ENCODE assay signal across 7 mouse cellular contexts in the genomic region with DNA sequence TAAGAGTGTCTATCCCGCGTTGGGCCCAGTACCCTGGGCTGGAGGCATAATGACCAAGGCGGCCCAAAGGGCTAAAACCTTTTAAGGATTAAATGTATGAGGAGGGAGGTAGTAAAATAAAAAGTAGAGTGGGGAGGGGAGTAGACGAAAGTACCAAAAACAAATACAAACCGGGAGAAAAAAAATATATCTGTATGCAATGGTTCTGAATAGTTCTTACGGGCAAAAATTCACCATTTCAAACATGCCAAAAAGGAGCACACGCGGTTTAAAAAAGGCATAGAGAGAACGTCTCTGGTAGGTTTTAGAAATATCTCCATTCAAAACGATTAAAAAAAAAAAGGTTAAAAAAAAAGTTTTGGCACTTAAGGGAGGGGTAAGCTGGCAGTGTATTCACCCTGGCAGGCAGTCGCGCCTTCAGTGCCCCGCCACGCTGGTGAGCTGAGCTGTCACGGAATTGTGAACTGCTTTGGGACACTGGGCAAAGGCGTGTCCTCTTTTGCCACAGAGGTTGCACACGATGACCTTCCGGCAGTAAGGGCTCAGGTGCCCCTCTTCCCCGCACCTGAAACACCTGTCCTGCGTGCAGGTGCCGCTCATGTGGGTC. TPM values are rescaled to one million over a fixed set of nuclear protein-coding genes. Genes with fewer than 3 reads are reported as not detected.
DNase-seq lines count a peak whose midpoint lies in the region; ATAC-seq and TF ChIP-seq lines count a peak whose summit lies in the region.

No protein-coding gene starts in this region.

- TF ChIP-seq RAD21 in MEL (IDR thresholded peaks at IDR 0.05; ENCODE audit: low read depth, low read length): no peak

- TF ChIP-seq POLR2A in ES-Bruce4 (IDR thresholded peaks at IDR 0.05; ENCODE audit: insufficient read depth, low read length) (no peak), MEL (IDR thresholded peaks at IDR 0.05; ENCODE audit: control insufficient read depth in 1 of 2, insufficient read depth in 1 of 2, low read depth in 1 of 2, low read length in 2 of 2, poor library complexity in 1 of 2) (no peak)
- TF ChIP-seq POLR2A in limb, embryonic 14.5 days (IDR thresholded peaks at IDR 0.05; ENCODE audit: borderline replicate concordance, extremely low read depth, insufficient read depth, insufficient read length): no peak

- peaks cover 2% of the 10 kb centered on the region for H3K4me1 ChIP-seq in ES-Bruce4 (ENCODE audit: control insufficient read depth, insufficient read depth, low read length)
- H3K4me1 ChIP-seq in MEL (ENCODE audit: control insufficient read depth in 1 of 2, insufficient read depth in 2 of 2, low read length in 2 of 2): no peaks in the 10 kb centered on the region; a peak in 1 of 4 replicates
- H3K4me1 ChIP-seq in heart, postnatal 0 days (ENCODE audit: control insufficient read depth, insufficient read depth): peaks cover 28% of the 10 kb centered on the region
- peaks cover 22% of the 10 kb centered on the region for H3K4me1 ChIP-seq in limb, embryonic 14.5 days (ENCODE audit: control insufficient read depth, insufficient read depth, low read length)
- peaks cover 51% of the 10 kb centered on the region for H3K4me1 ChIP-seq in neural tube, embryonic 15.5 days

- H3K79me2 ChIP-seq in MEL (ENCODE audit: control insufficient read depth, insufficient read depth, low read length, poor library complexity): peaks cover 16% of the 10 kb centered on the region

- peak overlapping the region; percentile 93 for H3K9ac ChIP-seq in ES-Bruce4 (ENCODE audit: low read depth, poor library complexity, severe bottlenecking)
- peak overlapping the region; percentile 97 for H3K9ac ChIP-seq in MEL (ENCODE audit: control insufficient read depth, low read depth, low read length, poor library complexity, severe bottlenecking)
- H3K9ac ChIP-seq in heart, postnatal 0 days (replicated peaks; ENCODE audit: low read depth, low read length): peak overlapping the region; percentile 98
- peak overlapping the region; percentile 98 for H3K9ac ChIP-seq in limb, embryonic 14.5 days (ENCODE audit: low read depth, low read length, severe bottlenecking)
- H3K9ac ChIP-seq in neural tube, embryonic 15.5 days (replicated peaks): peak overlapping the region; percentile 86

- TF ChIP-seq EP300 in ES-Bruce4 (IDR thresholded peaks at IDR 0.05; ENCODE audit: insufficient read depth, low read depth, low read length) (no peak), MEL (IDR thresholded peaks at IDR 0.05; ENCODE audit: low read depth in 1 of 2, low read length in 2 of 2) (no peak)
- 0 out of 2 replicates have a peak, but pooled peaks have one; percentile 45 for TF ChIP-seq EP300 in heart, postnatal 0 days (IDR thresholded peaks at IDR 0.05; ENCODE audit: low read depth)

- H3K4me3 ChIP-seq in ES-Bruce4 (ENCODE audit: low read depth, low read length) (peak overlapping the region; percentile 65), MEL (ENCODE audit: control insufficient read depth in 1 of 2, insufficient read depth in 1 of 2, low read depth in 2 of 2, low read length in 2 of 2) (peak overlapping the region; percentile 83 to 86)
- peak overlapping the region; percentile 89 for H3K4me3 ChIP-seq in heart, postnatal 0 days (ENCODE audit: low read depth, low read length)
- peak overlapping the region; percentile 96 for H3K4me3 ChIP-seq in limb, embryonic 14.5 days (replicated peaks; ENCODE audit: low read length)
- H3K4me3 ChIP-seq in neural tube, embryonic 15.5 days (replicated peaks): peak overlapping the region; percentile 86

- no peak for ATAC-seq in heart, postnatal 0 days (ENCODE audit: insufficient read depth, low read depth)
- ATAC-seq in limb, embryonic 14.5 days (ENCODE audit: low FRiP score, low read depth): no peak
- ATAC-seq in neural tube, embryonic 15.5 days (ENCODE audit: low FRiP score): no peak

- H3K9me3 ChIP-seq in ES-Bruce4 (replicated peaks; ENCODE audit: control insufficient read depth, insufficient read depth, low read length, poor library complexity, severe bottlenecking) (peaks cover 6% of the 10 kb centered on the region; the same call in 1 of the 2 replicates), MEL (replicated peaks; ENCODE audit: insufficient read depth, low read length) (no peaks in the 10 kb centered on the region)
- H3K9me3 ChIP-seq in heart, postnatal 0 days (replicated peaks; ENCODE audit: control insufficient read depth, low read length): no peaks in the 10 kb centered on the region
- H3K9me3 ChIP-seq in limb, embryonic 14.5 days (ENCODE audit: control insufficient read depth, low read length): peaks cover 7% of the 10 kb centered on the region; the same call in 1 of the 2 replicates
- H3K9me3 ChIP-seq in neural tube, embryonic 15.5 days (replicated peaks): no peaks in the 10 kb centered on the region

- no peak overlapping the region for H3K27ac ChIP-seq in ES-Bruce4 (ENCODE audit: insufficient read depth, low read length)
- H3K27ac ChIP-seq in MEL (ENCODE audit: control insufficient read depth, low read depth, low read length): no peak overlapping the region
- H3K27ac ChIP-seq in heart, postnatal 0 days (ENCODE audit: low read depth): peak overlapping the region; percentile 98
- peak overlapping the region; percentile 98; the same call in 1 of the 2 replicates for H3K27ac ChIP-seq in limb, embryonic 14.5 days (replicated peaks; ENCODE audit: low read depth, low read length)
- peak overlapping the region; percentile 98 for H3K27ac ChIP-seq in neural tube, embryonic 15.5 days (replicated peaks)

- H3K4me2 ChIP-seq in heart, postnatal 0 days (ENCODE audit: low read depth, low read length): peak overlapping the region; percentile 82
- H3K4me2 ChIP-seq in limb, embryonic 14.5 days (replicated peaks; ENCODE audit: low read depth, low read length, severe bottlenecking): peak overlapping the region; percentile 86
- peak overlapping the region; percentile 91 for H3K4me2 ChIP-seq in neural tube, embryonic 15.5 days

- H3K27me3 ChIP-seq in ES-Bruce4 (ENCODE audit: control insufficient read depth, insufficient read depth, low read length, poor library complexity, severe bottlenecking) (no peaks in the 10 kb centered on the region), MEL (ENCODE audit: control insufficient read depth in 1 of 2, insufficient read depth in 2 of 2, low read length in 2 of 2) (no peaks in the 10 kb centered on the region)
- H3K27me3 ChIP-seq in heart, postnatal 0 days (ENCODE audit: control insufficient read depth, insufficient read depth, low read length): no peaks in the 10 kb centered on the region
- no peaks in the 10 kb centered on the region for H3K27me3 ChIP-seq in limb, embryonic 14.5 days (ENCODE audit: control insufficient read depth, insufficient read depth, low read length)
- no peaks in the 10 kb centered on the region for H3K27me3 ChIP-seq in neural tube, embryonic 15.5 days (replicated peaks)

- H3K36me3 ChIP-seq in ES-Bruce4 (ENCODE audit: control insufficient read depth, insufficient read depth, low read length, poor library complexity, severe bottlenecking) (no peaks in the 10 kb centered on the region), MEL (ENCODE audit: control insufficient read depth in 1 of 2, insufficient read depth in 2 of 2, low read length in 2 of 2) (no peaks in the 10 kb centered on the region)
- no peaks in the 10 kb centered on the region for H3K36me3 ChIP-seq in heart, postnatal 0 days (replicated peaks; ENCODE audit: control insufficient read depth, insufficient read depth, low read length)
- H3K36me3 ChIP-seq in limb, embryonic 14.5 days (ENCODE audit: control insufficient read depth, insufficient read depth, low read length): peaks cover 4% of the 10 kb centered on the region; the same call in 1 of the 2 replicates
- no peaks in the 10 kb centered on the region; the same call in 1 of the 2 replicates for H3K36me3 ChIP-seq in neural tube, embryonic 15.5 days

- no peak for DNase-seq in MEL (ENCODE audit: low read depth, low spot score)
- DNase-seq in heart, postnatal 0 days (ENCODE audit: low spot score): no peak
- no peak for DNase-seq in limb, embryonic 14.5 days (ENCODE audit: low spot score)
- no peak for DNase-seq in layer of hippocampus, postnatal 10 days (ENCODE audit: low spot score in 2 of 2)
- no peak for DNase-seq in right cerebral cortex, adult 2 months (ENCODE audit: low spot score in 2 of 2)

- no peak for TF ChIP-seq CTCF in ES-Bruce4 (IDR thresholded peaks at IDR 0.05; ENCODE audit: low read depth, low read length)
- TF ChIP-seq CTCF in MEL (IDR thresholded peaks at IDR 0.05 in 2 of 3, conservative IDR thresholded peaks at IDR 0.05 in 1 of 3; ENCODE audit: control insufficient read depth in 1 of 3, insufficient read depth in 1 of 3, low read depth in 2 of 3, low read length in 3 of 3, poor library complexity in 1 of 3, severe bottlenecking in 1 of 3): no peak
- TF ChIP-seq CTCF in heart, postnatal 0 days (IDR thresholded peaks at IDR 0.05; ENCODE audit: low read depth): no peak

- WGBS in heart, postnatal 0 days: 4% methylated on average over 21 of the region's 21 CpGs
- WGBS in limb, embryonic 14.5 days: 2% methylated on average over 21 of the region's 21 CpGs
- WGBS in neural tube, embryonic 15.5 days: 2% methylated on average over 21 of the region's 21 CpGs

RNA-seq across cellular contexts. Expression of a gene that starts 1.6 kb away (rescaled TPM):
- polyA plus RNA-seq in ES-Bruce4 (2011; ENCODE audit: insufficient read depth, insufficient read length, low read depth, missing spikeins): 26.7 and 30.6 TPM in 2 replicates
- 5.1 and 5.7 TPM in 2 replicates for total RNA-seq in MEL (2012; rRNA removed)
- 10 to 100 TPM in 1 of 2 experiments, not detected in 1; 12.1 TPM for polyA plus RNA-seq in MEL (2012; ENCODE audit: insufficient read depth in 1 of 2, insufficient read length in 2 of 2, low read depth in 1 of 2, low replicate concordance in 2 of 2, missing spikeins in 1 of 2)
- total RNA-seq in heart, postnatal 0 days (2014; rRNA removed; ENCODE audit: low replicate concordance): 21.1 and 27.2 TPM in 2 replicates
- 18.3 and 20.6 TPM in 2 replicates for polyA plus RNA-seq in heart, postnatal 0 days (2015; fragmentation: Nextera tagmentation; extraction: Ambion mirVana)
- 33.5 and 35.6 TPM in 2 replicates for polyA plus RNA-seq in limb, embryonic 14.5 days (2012; rRNA removed)
- polyA plus RNA-seq in limb, embryonic 14.5 days (2014; fragmentation: Nextera tagmentation; extraction: Ambion mirVana): 38.1 and 47.0 TPM in 2 replicates
- polyA plus RNA-seq in neural tube, embryonic 15.5 days (2015; fragmentation: Nextera tagmentation; extraction: Ambion mirVana): 17.5 and 18.7 TPM in 2 replicates
- 10 to 100 TPM in 1 of 2 experiments, 1 to 10 TPM in 1; 9.9 to 12.1 TPM for total RNA-seq in layer of hippocampus, postnatal 10 days (2021)

RNA-seq across cellular contexts. Expression of a gene that starts 2.1 kb away (rescaled TPM):
- polyA plus RNA-seq in ES-Bruce4 (2011; ENCODE audit: insufficient read depth, insufficient read length, low read depth, missing spikeins) (not detected in 2 replicates), MEL (2012; ENCODE audit: insufficient read depth in 1 of 2, insufficient read length in 2 of 2, low read depth in 1 of 2, low replicate concordance in 2 of 2, missing spikeins in 1 of 2) (under 1 TPM in 1 of 2 experiments, not detected in 1; 0.31 TPM)
- 0.08 and 0.13 TPM in 2 replicates for total RNA-seq in MEL (2012; rRNA removed)
- total RNA-seq in heart, postnatal 0 days (2014; rRNA removed; ENCODE audit: low replicate concordance): 0.15 and 1.7 TPM in 2 replicates
- polyA plus RNA-seq in heart, postnatal 0 days (2015; fragmentation: Nextera tagmentation; extraction: Ambion mirVana): 5.4 and 5.6 TPM in 2 replicates
- polyA plus RNA-seq in limb, embryonic 14.5 days (2012; rRNA removed): 0.28 and 0.41 TPM in 2 replicates
- 0.18 and 0.30 TPM in 2 replicates for polyA plus RNA-seq in limb, embryonic 14.5 days (2014; fragmentation: Nextera tagmentation; extraction: Ambion mirVana)
- polyA plus RNA-seq in neural tube, embryonic 15.5 days (2015; fragmentation: Nextera tagmentation; extraction: Ambion mirVana): 1.2 and 1.5 TPM in 2 replicates
- total RNA-seq in layer of hippocampus, postnatal 10 days (2021): 1 to 10 TPM; 3.5 to 4.3 TPM

RNA-seq across cellular contexts. Expression of a gene that starts 15.4 kb away (rescaled TPM):
- polyA plus RNA-seq in ES-Bruce4 (2011; ENCODE audit: insufficient read depth, insufficient read length, low read depth, missing spikeins): 27.5 and 31.3 TPM in 2 replicates
- total RNA-seq in MEL (2012; rRNA removed): 1.5 and 2.0 TPM in 2 replicates
- 10 to 100 TPM in 1 of 2 experiments, not detected in 1; 24.7 TPM for polyA plus RNA-seq in MEL (2012; ENCODE audit: insufficient read depth in 1 of 2, insufficient read length in 2 of 2, low read depth in 1 of 2, low replicate concordance in 2 of 2, missing spikeins in 1 of 2)
- total RNA-seq in heart, postnatal 0 days (2014; rRNA removed; ENCODE audit: low replicate concordance): 19.9 and 30.0 TPM in 2 replicates
- polyA plus RNA-seq in heart, postnatal 0 days (2015; fragmentation: Nextera tagmentation; extraction: Ambion mirVana): 5.0 and 5.5 TPM in 2 replicates
- 48.8 and 60.7 TPM in 2 replicates for polyA plus RNA-seq in limb, embryonic 14.5 days (2012; rRNA removed)
- polyA plus RNA-seq in limb, embryonic 14.5 days (2014; fragmentation: Nextera tagmentation; extraction: Ambion mirVana): 13.5 and 17.1 TPM in 2 replicates
- 10.1 and 12.1 TPM in 2 replicates for polyA plus RNA-seq in neural tube, embryonic 15.5 days (2015; fragmentation: Nextera tagmentation; extraction: Ambion mirVana)
- 10 to 100 TPM; 37.5 to 38.1 TPM for total RNA-seq in layer of hippocampus, postnatal 10 days (2021)

RNA-seq across cellular contexts. Expression of a gene that starts 36.8 kb away (rescaled TPM):
- polyA plus RNA-seq in ES-Bruce4 (2011; ENCODE audit: insufficient read depth, insufficient read length, low read depth, missing spikeins): 1.1 TPM in 1 of 2 replicates, not detected in the other
- not detected in 2 replicates for total RNA-seq in MEL (2012; rRNA removed)
- polyA plus RNA-seq in MEL (2012; ENCODE audit: insufficient read depth in 1 of 2, insufficient read length in 2 of 2, low read depth in 1 of 2, low replicate concordance in 2 of 2, missing spikeins in 1 of 2): not detected
- total RNA-seq in heart, postnatal 0 days (2014; rRNA removed; ENCODE audit: low replicate concordance): not detected in 2 replicates
- 0.12 and 0.33 TPM in 2 replicates for polyA plus RNA-seq in heart, postnatal 0 days (2015; fragmentation: Nextera tagmentation; extraction: Ambion mirVana)
- 3.6 and 4.9 TPM in 2 replicates for polyA plus RNA-seq in limb, embryonic 14.5 days (2012; rRNA removed)
- polyA plus RNA-seq in limb, embryonic 14.5 days (2014; fragmentation: Nextera tagmentation; extraction: Ambion mirVana): 2.5 and 2.7 TPM in 2 replicates
- 50.9 and 60.3 TPM in 2 replicates for polyA plus RNA-seq in neural tube, embryonic 15.5 days (2015; fragmentation: Nextera tagmentation; extraction: Ambion mirVana)
- total RNA-seq in layer of hippocampus, postnatal 10 days (2021): 10 to 100 TPM; 35.3 to 35.4 TPM

RNA-seq across cellular contexts. Expression of a gene that starts 51.2 kb away (rescaled TPM):
- polyA plus RNA-seq in ES-Bruce4 (2011; ENCODE audit: insufficient read depth, insufficient read length, low read depth, missing spikeins) (not detected in 2 replicates), MEL (2012; ENCODE audit: insufficient read depth in 1 of 2, insufficient read length in 2 of 2, low read depth in 1 of 2, low replicate concordance in 2 of 2, missing spikeins in 1 of 2) (not detected)
- total RNA-seq in MEL (2012; rRNA removed): not detected in 2 replicates
- total RNA-seq in heart, postnatal 0 days (2014; rRNA removed; ENCODE audit: low replicate concordance): not detected in 2 replicates
- not detected in 2 replicates for polyA plus RNA-seq in heart, postnatal 0 days (2015; fragmentation: Nextera tagmentation; extraction: Ambion mirVana)
- not detected in 2 replicates for polyA plus RNA-seq in limb, embryonic 14.5 days (2012; rRNA removed)
- polyA plus RNA-seq in limb, embryonic 14.5 days (2014; fragmentation: Nextera tagmentation; extraction: Ambion mirVana): not detected in 2 replicates
- polyA plus RNA-seq in neural tube, embryonic 15.5 days (2015; fragmentation: Nextera tagmentation; extraction: Ambion mirVana): not detected in 2 replicates
- total RNA-seq in layer of hippocampus, postnatal 10 days (2021): not detected

Comparison
In these comparisons a context has a peak if more than half of its experiments do, and no peak if none do; other contexts are left out.
1. H3K27ac ChIP-seq: peak in heart, postnatal 0 days (single experiment), limb, embryonic 14.5 days (single experiment) and neural tube, embryonic 15.5 days (single experiment); none in ES-Bruce4 (single experiment) and MEL (single experiment).
2. Peak in every context shown above with its lines, with median percentiles within 50 percentile points of each other: H3K4me3 ChIP-seq, H3K9ac ChIP-seq and H3K4me2 ChIP-seq.